Mouse (Mus musculus): Measurements from ENCODE around the gene Slc35f4.

Gene Slc35f4

GRCm38 (mm10) chr14:49525931-49526291 lies at the start of gene Slc35f4:
Slc35f4 (minus strand) TSS chr14:49526046.
- DNase-seq (ENCODE audit: low read depth, low spot score), result no peak

GRCm38 (mm10) chr14:49568369-49568768 lies 42.5 kb upstream of the Slc35f4 start:
- no peak for DNase-seq (ENCODE audit: low read depth, low spot score)

GRCm38 (mm10) chr14:49560706-49561105 lies 34.9 kb upstream of the Slc35f4 start:
- no peak for DNase-seq (ENCODE audit: low read depth, low spot score)

- DNase-seq (ENCODE audit: low read depth, low spot score), result peak; percentile 42
Observed at GRCm38 (mm10) chr14:49540104-49540503, 14.3 kb upstream of the Slc35f4 start.

GRCm38 (mm10) chr14:49525176-49525930 lies 493 bp downstream of the Slc35f4 start:
- peak; percentile 87 for DNase-seq (ENCODE audit: low read depth, low spot score)

GRCm38 (mm10) chr14:49524665-49525064 lies 1.2 kb downstream of the Slc35f4 start:
- no peak for DNase-seq (ENCODE audit: low read depth, low spot score)

- no peak for DNase-seq (ENCODE audit: low read depth, low spot score)
Observed at GRCm38 (mm10) chr14:49515096-49515665, 10.7 kb downstream of the Slc35f4 start.

GRCm38 (mm10) chr14:49514137-49514536 lies 11.7 kb downstream of the Slc35f4 start:
- DNase-seq (ENCODE audit: low read depth, low spot score), result no peak

- no peak for DNase-seq (ENCODE audit: low read depth, low spot score)
Observed at GRCm38 (mm10) chr14:49495192-49495591, 30.7 kb downstream of the Slc35f4 start.

GRCm38 (mm10) chr14:49493793-49494192 lies 32.1 kb downstream of the Slc35f4 start:
- DNase-seq (ENCODE audit: low read depth, low spot score), result no peak

GRCm38 (mm10) chr14:49492506-49492905 lies 33.3 kb downstream of the Slc35f4 start:
- DNase-seq (ENCODE audit: low read depth, low spot score), result no peak

- no peak for DNase-seq (ENCODE audit: low read depth, low spot score)
Observed at GRCm38 (mm10) chr14:49476602-49477001, 49.2 kb downstream of the Slc35f4 start.

- DNase-seq (ENCODE audit: low read depth, low spot score), result no peak
Observed at GRCm38 (mm10) chr14:49461761-49462160, 64.1 kb downstream of the Slc35f4 start.

GRCm38 (mm10) chr14:49460799-49461198 lies 65.0 kb downstream of the Slc35f4 start:
- DNase-seq (ENCODE audit: low read depth, low spot score), result no peak

GRCm38 (mm10) chr14:49454283-49454914 lies 71.4 kb downstream of the Slc35f4 start:
- no peak for DNase-seq (ENCODE audit: low read depth, low spot score)

- no peak for DNase-seq (ENCODE audit: low read depth, low spot score)
Observed at GRCm38 (mm10) chr14:49453782-49454181, 72.1 kb downstream of the Slc35f4 start.

GRCm38 (mm10) chr14:49447669-49448068 lies 78.2 kb downstream of the Slc35f4 start:
- peak; percentile 95 for DNase-seq (ENCODE audit: low read depth, low spot score)

GRCm38 (mm10) chr14:49446461-49446860 lies 79.4 kb downstream of the Slc35f4 start:
- peak; percentile 36 for DNase-seq (ENCODE audit: low read depth, low spot score)

- DNase-seq (ENCODE audit: low read depth, low spot score), result no peak
Observed at GRCm38 (mm10) chr14:49436811-49437210, 89.0 kb downstream of the Slc35f4 start.

- DNase-seq (ENCODE audit: low read depth, low spot score), result no peak
Observed at GRCm38 (mm10) chr14:49431821-49432220, 94.0 kb downstream of the Slc35f4 start.

- DNase-seq (ENCODE audit: low read depth, low spot score), result no peak
Observed at GRCm38 (mm10) chr14:49392482-49392881, 133.4 kb downstream of the Slc35f4 start.

- peak; percentile 60 for DNase-seq (ENCODE audit: low read depth, low spot score)
Observed at GRCm38 (mm10) chr14:49362161-49362560, 163.7 kb downstream of the Slc35f4 start.

- DNase-seq (ENCODE audit: low read depth, low spot score), result no peak
Observed at GRCm38 (mm10) chr14:49355561-49355960, 170.3 kb downstream of the Slc35f4 start.
